Mouse (Mus musculus) lung, adult 2 months (tissue): ENCODE data around the gene Col5a1.

Experiments used
- CTCF ChIP-seq: fragments of 200-500 bp; IDR thresholded peaks from 2 replicates; pipeline ENCODE4 v1.5.1; 2011; ENCODE audit warnings: mild to moderate bottlenecking, low read length, control low read depth; ENCODE audit not compliant: insufficient read depth
- POLR2A ChIP-seq: fragments of 200-500 bp; IDR thresholded peaks from 2 replicates; pipeline ENCODE4 v1.6.1; 2011; ENCODE audit warnings: low read depth, mild to moderate bottlenecking, control low read depth, low read length, borderline replicate concordance; ENCODE audit errors: extremely low read depth

GRCm38 (mm10) chr2:27947917-27948316 lies 61.7 kb downstream of the Col5a1 start:
- TF ChIP-seq CTCF (no peak), POLR2A (no peak)
